Mouse (Mus musculus) kidney, postnatal 25 days (tissue): ENCODE results near the gene Pdzd7.

Experiments used
- DNase-seq, 2 experiments: peaks; one replicate each; pipeline ENCODE4 v3.0.0; 2021; ENCODE audit warnings: mixed read lengths in 2 of 2

The Pdzd7 gene

DNA sequence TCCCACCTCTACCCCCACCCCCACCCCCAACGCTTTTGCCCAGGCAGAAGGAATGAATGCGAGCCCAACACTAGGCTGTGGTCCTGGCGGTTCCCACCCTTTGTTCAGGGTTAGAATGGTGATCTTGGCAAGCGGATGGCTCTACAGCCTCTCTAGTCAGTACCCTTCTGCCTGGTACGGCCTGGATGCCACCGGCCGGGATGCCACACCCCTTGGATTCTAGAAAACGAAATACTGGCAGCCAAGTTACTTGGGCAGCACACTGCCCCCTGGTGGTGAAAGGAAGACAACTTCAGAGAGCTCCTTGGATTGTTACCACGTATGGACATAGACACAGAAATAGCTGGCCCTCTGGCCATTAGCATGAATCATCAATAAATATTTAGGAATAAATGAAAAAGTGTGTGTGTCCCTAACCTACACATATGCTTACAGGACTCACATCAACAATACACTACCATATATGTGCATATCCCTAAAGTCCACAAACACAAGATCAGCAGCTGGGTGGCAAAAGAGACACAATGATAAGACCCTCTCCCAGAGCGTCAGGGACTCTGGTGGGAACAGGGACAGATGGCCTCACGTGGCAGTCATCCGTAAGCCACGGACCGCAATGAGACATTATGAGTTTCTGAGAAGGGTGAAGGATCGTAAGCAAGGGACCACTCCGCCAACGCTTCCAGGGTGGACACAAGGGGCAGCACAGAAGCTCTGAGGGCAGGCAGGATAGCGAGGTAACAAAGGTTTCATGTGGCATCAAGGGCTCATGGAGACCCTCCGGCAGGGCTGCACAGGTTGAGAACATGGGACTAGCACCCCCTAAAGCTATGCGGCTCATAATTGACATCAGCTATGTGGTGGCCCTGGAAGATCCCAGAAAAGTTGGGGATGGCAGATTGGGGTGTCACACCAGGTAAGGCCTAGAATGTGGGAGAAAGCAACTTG is 14.5 kb downstream of the Pdzd7 start:
- DNase-seq, result peak; percentile 87 to 91

DNA sequence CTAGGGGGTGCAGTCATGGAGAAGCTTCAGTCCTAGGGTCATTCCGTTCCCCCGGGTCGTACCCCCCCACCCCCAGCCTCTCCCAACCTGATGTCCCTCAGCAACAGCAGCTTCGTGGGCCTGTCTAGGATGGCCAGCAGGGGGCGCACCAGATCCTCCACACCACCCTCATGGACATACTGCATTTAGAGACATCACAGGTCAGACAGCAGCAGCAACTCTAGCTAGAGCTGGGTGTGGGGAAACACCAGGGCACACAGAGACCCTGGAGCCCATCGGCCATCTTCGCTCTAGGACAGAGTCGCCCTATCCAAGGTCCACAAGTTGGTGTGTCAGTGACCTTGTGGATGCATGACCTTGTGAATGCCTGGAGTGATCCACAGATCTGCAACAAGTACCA is 15.4 kb downstream of the Pdzd7 start:
- DNase-seq, result peak; percentile 77 to 79

GRCm38 (mm10) chr19:45029571-45029970 is 15.9 kb downstream of the Pdzd7 start:
- no peak for DNase-seq

GRCm38 (mm10) chr19:45028746-45029145 is 16.8 kb downstream of the Pdzd7 start:
- DNase-seq, result no peak

GRCm38 (mm10) chr19:45027848-45028247 is 17.7 kb downstream of the Pdzd7 start:
- DNase-seq, result no peak

DNA sequence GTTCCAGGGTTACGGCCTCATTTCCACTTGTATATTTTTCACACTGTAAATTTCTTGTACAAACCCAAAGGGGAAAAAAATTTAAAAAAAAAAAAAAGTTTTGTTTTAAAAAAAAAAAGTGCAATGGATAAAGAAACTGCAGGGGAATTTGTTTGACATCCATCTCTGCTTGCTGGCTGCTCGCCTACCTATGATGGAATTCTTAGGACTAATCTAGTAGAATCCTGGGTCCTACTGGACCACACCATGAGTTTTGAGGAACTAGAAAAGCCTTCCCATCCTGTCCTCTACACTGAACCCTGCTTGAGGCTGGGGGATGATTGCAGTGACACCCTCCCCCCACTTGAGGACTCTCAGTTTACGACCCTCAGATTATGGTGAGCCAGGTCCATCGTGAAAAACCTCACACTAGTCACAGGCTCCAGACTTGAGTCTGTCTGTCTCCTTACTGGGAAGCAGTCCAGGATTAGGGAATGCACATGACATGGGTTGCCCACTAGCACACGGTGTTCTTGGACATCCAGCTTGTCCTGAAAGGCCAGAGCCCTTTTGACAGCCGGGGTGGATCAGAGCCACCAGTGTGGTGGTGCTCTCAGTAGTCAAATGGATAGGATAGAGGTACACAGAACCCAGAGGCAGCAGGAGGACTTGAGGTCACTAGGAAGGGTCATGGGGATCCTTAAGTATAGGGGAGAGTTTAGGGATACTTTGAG is 18.4 kb downstream of the Pdzd7 start:
- peak in 1 of 2 experiments; percentile 33 for DNase-seq

DNA sequence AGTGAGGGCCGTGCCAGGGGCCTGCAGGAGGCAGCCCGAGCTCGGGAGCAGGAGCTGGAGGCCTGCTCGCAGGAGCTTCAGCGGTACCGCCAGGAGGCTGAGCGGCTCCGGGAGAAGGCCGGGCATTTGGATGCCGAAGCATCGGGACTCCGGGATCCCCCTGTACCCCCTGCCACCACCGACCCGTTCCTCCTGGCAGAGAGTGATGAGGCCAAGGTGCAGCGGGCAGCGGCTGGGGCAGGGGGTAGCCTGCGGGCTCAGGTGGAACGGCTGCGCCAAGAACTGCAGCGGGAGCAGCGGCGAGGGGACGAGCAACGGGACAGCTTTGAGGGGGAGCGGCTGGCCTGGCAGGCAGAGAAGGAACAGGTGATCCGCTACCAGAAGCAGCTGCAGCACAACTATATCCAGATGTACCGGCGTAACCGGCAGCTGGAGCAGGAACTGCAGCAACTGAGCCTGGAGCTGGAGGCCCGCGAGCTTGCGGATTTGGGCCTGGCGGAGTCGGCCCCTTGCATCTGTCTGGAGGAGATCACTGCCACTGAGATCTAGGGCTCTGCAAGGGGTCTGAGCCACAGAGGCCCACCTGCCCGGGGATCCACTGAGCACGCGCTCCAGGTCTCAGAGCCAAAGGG is 19.5 kb downstream of the Pdzd7 start:
- DNase-seq, result peak in 1 of 2 experiments; percentile 44

DNA sequence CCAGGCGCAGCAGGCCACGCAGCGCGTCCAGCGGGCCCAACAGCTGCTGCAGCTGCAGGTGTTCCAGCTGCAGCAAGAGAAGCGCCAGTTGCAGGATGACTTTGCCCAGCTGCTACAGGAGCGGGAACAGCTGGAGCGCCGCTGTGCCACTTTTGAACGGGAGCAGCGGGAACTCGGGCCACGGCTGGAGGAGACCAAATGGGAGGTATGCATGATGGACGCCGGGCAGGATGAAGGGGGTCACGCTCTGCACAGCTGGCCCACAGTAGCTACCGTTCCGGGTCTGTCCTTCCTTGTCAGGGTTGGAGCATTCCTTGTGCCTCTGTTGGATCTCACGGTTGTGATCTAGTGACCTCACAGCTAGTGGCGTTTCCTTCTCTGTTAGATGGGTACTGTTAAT is 20.7 kb downstream of the Pdzd7 start:
- peak in 1 of 2 experiments; percentile 38 for DNase-seq

DNA sequence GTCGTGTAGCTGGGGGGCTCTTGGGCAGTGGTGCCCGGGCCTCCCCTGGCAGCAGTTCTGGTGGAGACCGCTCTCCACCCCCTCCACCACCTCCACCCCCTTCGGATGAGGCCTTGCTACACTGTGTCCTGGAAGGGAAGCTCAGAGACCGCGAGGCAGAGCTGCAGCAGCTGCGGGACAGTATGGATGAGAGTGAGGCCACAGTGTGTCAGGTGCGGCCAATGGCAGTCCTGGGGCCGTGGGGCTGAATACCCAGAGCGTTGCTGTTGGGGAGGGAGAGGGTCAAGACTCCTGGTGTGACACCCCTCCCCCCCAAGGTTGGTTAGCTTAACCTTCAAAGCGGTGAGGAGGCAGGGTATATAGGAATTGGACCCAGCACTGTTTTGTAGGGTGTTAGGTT is 21.5 kb downstream of the Pdzd7 start:
- DNase-seq, result peak in 1 of 2 experiments; percentile 34

DNA sequence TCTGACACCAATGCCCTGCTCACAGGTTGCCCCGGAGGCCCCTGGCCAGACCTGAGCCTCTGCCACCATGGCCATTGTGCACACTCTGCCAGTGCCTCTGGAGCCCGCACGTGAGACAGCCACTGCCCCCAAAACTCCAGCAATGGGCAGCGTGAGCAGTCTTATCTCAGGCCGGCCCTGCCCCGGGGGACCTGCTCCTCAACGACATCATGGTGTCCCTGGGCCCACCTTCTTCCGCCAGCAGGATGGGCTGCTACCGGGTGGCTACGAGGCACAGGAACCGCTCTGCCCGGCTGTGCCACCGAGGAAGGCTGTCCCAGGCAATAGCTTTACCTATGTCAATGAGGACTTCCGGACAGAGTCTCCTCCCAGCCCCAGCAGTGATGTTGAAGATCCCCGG is 24.2 kb downstream of the Pdzd7 start:
- DNase-seq, result peak in 1 of 2 experiments; percentile 35

DNA sequence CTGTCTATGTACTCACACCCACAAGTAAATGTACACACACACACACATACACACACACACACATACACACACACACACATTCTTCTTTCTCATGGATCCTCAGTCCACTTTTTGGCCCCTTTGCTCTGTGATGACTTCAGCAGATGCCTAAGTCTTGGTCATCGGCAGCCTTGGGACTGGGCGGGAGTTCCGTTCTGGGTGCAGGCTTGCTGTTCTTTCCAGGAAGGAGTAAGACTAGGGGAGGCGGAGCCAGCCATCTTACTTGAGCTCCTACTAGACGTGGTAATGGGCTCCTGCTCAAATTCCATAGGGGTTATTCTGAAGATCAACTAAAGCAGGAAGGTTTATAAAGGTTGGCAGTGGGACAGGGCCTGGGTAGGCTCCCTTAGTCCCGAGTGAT is 25.2 kb downstream of the Pdzd7 start:
- DNase-seq, result peak; percentile 70 to 80

DNA sequence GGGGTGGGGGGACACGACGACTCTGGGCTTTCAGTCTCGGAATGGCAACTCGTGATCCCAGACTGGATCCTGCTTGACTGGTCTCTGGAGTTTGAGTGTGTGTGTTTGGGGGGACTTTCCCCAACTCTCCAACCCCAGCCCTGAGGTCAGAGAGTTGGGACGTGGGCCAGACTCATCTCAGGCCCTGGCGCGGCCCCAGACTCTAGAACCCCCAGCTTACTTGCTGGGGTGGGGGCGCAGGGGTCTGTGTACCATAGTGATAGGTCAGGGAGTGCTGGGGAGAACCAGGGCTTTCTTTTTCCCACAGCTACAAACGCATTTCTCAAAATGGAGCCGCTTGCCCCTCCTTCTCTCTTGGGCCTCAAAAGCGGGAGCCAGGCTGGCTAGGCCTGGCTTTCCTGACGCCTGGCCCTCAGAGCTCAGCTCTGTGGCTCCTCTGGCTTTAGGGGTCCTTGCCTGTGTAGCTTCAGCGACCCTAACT is 27.1 kb downstream of the Pdzd7 start:
- peak; percentile 35 to 62 for DNase-seq

- peak; percentile 82 to 95 for DNase-seq
Observed at GRCm38 (mm10) chr19:45017909-45018308, 27.6 kb downstream of the Pdzd7 start.

- DNase-seq, result peak; percentile 92 to 94
Observed at GRCm38 (mm10) chr19:45017216-45017771, 28.2 kb downstream of the Pdzd7 start.

- peak; percentile 93 to 96 for DNase-seq
Observed at GRCm38 (mm10) chr19:45016341-45017215, 28.9 kb downstream of the Pdzd7 start.

DNA sequence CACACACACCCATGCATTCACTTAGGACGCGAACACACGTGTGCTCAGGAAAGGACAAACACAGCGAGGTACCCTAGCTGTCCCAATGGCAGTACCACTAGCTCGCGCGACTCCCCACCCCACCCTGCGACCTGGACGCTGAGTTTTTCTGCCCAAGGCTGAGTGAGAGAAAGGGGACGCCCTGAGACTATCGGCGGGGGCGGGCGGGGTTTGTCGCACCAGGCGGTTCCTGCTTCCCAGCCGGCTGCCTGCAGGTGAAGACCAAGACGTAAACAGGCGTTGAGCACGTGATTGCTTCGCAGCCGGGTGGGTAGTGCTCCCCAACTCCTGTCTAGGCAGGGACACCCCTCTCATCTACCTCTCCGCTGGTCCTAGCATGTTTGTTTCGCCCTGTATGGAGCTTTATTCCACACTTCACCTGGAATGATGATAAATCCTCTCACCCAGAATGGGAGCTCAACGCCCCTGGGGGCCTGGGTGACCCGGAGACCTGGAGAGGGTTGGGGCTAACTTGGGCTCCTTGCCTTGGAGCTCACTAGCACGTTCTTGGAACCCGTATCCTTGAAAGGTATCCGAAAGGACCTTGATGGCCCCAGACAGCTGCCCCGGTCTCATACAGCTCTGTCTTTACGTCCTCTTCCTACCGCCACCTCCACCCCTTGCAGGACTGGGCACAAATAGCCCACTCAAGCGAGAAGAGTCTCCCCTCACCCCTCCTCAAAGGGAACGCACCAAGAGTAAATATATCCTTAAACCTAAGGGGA is 29.8 kb downstream of the Pdzd7 start:
- peak; percentile 73 to 87 for DNase-seq

DNA sequence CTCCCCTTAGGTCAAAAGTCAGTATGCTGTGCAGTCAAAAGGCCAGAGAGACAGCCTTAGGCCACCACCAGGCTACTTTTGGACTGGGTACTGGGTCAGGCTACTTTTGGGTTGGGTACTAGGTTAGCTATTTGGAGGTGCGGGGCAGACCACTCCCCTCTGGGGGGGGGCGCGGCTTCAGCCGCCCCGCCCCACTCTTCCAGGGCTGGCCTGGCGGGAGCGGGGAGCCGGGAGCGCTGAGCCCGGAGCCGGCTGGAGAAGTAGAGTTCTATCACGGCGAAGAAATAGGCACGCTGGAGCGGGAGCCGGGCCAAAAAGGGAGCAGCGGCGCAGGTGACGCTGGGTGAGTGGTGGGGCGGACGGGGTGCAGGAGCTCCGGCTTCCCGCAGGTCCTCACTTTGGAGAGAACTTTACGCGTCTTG is 30.5 kb downstream of the Pdzd7 start:
- peak; percentile 81 to 92 for DNase-seq

GRCm38 (mm10) chr19:45014335-45014971 is 31.1 kb downstream of the Pdzd7 start, which contains the start of gene Lzts2:
Gene Lzts2, plus strand, starts transcription at chr19:45014414.
- peak; percentile 37 to 52 for DNase-seq

DNA sequence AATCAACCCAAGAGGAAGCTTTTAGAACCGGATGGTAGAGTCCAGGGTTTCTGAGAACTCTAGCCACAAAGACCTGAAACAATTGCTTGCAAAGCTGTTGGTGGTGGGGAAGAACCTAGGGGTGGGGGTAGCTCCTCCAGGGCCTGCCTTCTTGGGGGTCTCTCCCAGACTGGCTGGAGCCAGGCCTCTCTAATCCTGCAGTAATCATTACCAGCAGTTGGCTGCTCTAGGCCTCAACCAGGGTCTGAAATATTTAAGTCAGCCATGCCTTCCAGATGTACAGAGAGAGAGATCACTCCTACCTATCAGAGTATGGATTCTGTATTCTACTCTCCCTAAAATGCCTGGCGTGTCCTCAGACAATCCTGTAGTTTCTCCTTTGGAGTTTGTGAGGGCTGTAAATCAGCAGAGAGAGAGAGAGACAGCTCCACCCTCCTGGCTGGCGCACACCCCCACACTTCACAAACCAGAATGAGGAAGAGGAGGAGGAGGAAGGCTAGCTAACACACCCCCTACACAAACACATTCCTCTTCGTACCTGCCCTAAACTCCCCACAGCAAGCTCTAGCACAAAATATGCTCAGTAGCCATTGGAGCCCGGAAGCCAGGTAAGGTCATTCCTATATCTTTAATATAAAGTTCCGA is 31.8 kb downstream of the Pdzd7 start:
- DNase-seq, result peak in 1 of 2 experiments; percentile 32

DNA sequence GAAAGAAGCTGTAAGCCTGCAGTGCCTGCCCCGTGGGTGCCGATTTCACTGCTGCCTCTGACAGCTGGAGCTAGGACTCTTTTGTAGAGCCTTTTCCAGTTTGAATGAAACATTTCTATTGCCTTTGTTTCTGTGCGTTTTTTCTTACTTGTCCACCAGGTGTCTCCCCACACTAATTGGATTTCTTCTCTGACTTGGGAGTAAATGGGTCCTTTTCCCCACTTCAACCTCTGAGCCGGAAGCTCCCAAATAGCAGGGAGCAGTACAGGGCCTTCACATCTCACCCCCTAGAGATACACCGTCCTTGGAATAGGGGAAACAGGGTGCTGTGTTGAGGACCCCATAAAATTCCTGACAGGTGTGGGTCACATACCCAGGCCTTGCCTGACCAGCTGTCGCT is 32.9 kb downstream of the Pdzd7 start:
- peak in 1 of 2 experiments; percentile 32 for DNase-seq
